Mouse (Mus musculus) megakaryocyte, embryonic 14.5 days (primary cell): Measurements from ENCODE around the gene Ablim1.

ENCODE experiments used
- FLI1 ChIP-seq: IDR thresholded peaks from 2 replicates; pipeline ENCODE4 v1.6.1; 2012; ENCODE audit warnings: low read length, inconsistent platforms, mixed read lengths
- GATA1 ChIP-seq: IDR thresholded peaks from 3 replicates; pipeline ENCODE4 v1.6.1; 2012; ENCODE audit warnings: mixed read lengths, low read length, inconsistent platforms, borderline replicate concordance

- no peak for TF ChIP-seq GATA1
- no peak for TF ChIP-seq FLI1
These were observed 321.0 kb downstream of the Ablim1 start for GRCm38 (mm10) chr19:56993763-56994162.
